Mouse (Mus musculus): ENCODE data around the gene Dtx3. TPM values are rescaled to one million over a fixed set of nuclear protein-coding genes. Genes with fewer than 3 reads are reported as not detected.

Dtx3 gene
- polyA plus RNA-seq, 1 experiment from 2014 or later: 93.8 TPM

DNA sequence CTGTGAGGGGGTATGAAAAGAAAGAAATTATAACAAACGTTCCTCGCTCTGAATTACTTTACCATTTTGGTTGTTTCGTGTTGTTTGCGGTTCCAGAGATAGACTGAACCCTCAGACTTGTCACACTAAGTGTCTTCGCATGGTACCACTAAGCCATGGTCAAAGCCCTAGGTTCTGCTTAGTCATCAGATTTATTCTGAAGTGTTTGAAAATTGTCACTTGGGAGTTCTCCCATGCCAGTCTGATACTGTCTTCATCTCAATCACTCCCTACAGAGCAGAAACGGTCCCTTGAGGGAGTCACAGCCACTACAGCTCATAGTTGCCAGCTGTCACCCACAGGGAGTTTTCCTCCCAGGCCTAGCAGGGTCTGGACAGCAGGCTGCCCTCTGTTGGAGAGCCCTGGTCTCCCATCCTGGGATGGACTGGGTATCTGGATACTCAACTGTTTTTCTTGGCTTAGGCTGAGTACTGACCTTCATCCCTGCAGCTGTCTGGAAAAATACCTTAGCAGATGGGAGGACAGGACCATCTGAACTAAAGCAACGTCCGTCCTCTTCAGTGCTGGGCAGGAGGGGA lies 30.9 kb upstream of the Dtx3 start:
- H3K36me3 ChIP-seq (replicated peaks; ENCODE audit: control insufficient read depth, insufficient read depth, low read depth, low read length): no peaks in the 10 kb centered on the region
- H3K4me1 ChIP-seq (ENCODE audit: control insufficient read depth, insufficient read depth, low read length): no peaks in the 10 kb centered on the region
- no peaks in the 10 kb centered on the region for H3K27me3 ChIP-seq (ENCODE audit: control insufficient read depth, insufficient read depth, low read length)
- ATAC-seq (replicated peaks; ENCODE audit: insufficient number of reproducible peaks, low FRiP score, low TSS enrichment, low read depth) (no peak), DNase-seq (ENCODE audit: low spot score) (peak; percentile 21)
- H3K9ac ChIP-seq (replicated peaks; ENCODE audit: low read length): no peak overlapping the region
- H3K4me3 ChIP-seq (ENCODE audit: low read depth, low read length): no peak overlapping the region
- H3K4me2 ChIP-seq (ENCODE audit: low read depth, low read length): no peak overlapping the region
- H3K9me3 ChIP-seq (replicated peaks; ENCODE audit: control insufficient read depth, low read length): no peaks in the 10 kb centered on the region
- WGBS: 70% methylated on average over 8 of the region's 8 CpGs
- H3K27ac ChIP-seq (replicated peaks; ENCODE audit: low read depth, low read length): no peak overlapping the region

- H3K9me3 ChIP-seq (replicated peaks; ENCODE audit: control insufficient read depth, low read length): no peaks in the 10 kb centered on the region
- WGBS: 30% methylated on average over 10 of the region's 10 CpGs
- DNase-seq (ENCODE audit: low spot score) (no peak), ATAC-seq (replicated peaks; ENCODE audit: insufficient number of reproducible peaks, low FRiP score, low TSS enrichment, low read depth) (no peak)
- no peak overlapping the region for H3K4me3 ChIP-seq (ENCODE audit: low read depth, low read length)
- H3K4me1 ChIP-seq (ENCODE audit: control insufficient read depth, insufficient read depth, low read length): no peaks in the 10 kb centered on the region
- H3K27ac ChIP-seq (replicated peaks; ENCODE audit: low read depth, low read length): no peak overlapping the region
- no peak overlapping the region for H3K4me2 ChIP-seq (ENCODE audit: low read depth, low read length)
- H3K27me3 ChIP-seq (ENCODE audit: control insufficient read depth, insufficient read depth, low read length): no peaks in the 10 kb centered on the region
- no peak overlapping the region; the same call in 1 of the 2 replicates for H3K9ac ChIP-seq (replicated peaks; ENCODE audit: low read length)
- H3K36me3 ChIP-seq (replicated peaks; ENCODE audit: control insufficient read depth, insufficient read depth, low read depth, low read length): no peaks in the 10 kb centered on the region
These were observed 30.2 kb upstream of the Dtx3 start for GRCm38 (mm10) chr10:127225732-127226131.

DNA sequence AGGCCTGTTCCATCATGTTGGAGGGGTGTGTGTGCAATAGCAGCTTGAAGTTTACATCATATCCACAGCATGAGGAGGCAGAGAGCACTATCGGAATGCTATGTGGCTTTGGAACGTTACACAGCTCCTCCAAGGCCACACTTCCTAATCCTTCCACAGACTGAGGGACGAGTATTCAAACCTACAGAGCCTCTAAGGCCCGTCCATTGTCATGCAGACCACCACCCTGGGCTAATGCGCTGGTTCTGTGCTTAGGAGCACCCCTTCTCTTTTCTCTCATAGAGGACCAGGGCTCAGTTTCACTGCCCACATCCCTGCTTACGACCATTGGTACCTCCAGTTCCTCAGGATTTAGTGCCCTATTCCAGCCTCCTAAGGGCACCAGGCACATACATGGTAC lies 29.7 kb upstream of the Dtx3 start:
- H3K4me2 ChIP-seq (ENCODE audit: low read depth, low read length): no peak overlapping the region
- H3K27me3 ChIP-seq (ENCODE audit: control insufficient read depth, insufficient read depth, low read length): no peaks in the 10 kb centered on the region
- H3K9ac ChIP-seq (replicated peaks; ENCODE audit: low read length): no peak overlapping the region
- no peak for ATAC-seq (replicated peaks; ENCODE audit: insufficient number of reproducible peaks, low FRiP score, low TSS enrichment, low read depth)
- no peaks in the 10 kb centered on the region for H3K9me3 ChIP-seq (replicated peaks; ENCODE audit: control insufficient read depth, low read length)
- no peak overlapping the region for H3K4me3 ChIP-seq (ENCODE audit: low read depth, low read length)
- H3K27ac ChIP-seq (replicated peaks; ENCODE audit: low read depth, low read length): no peak overlapping the region
- WGBS: 37% methylated on average over 6 of the region's 6 CpGs
- no peak for DNase-seq (ENCODE audit: low spot score)
- H3K36me3 ChIP-seq (replicated peaks; ENCODE audit: control insufficient read depth, insufficient read depth, low read depth, low read length): no peaks in the 10 kb centered on the region
- no peaks in the 10 kb centered on the region for H3K4me1 ChIP-seq (ENCODE audit: control insufficient read depth, insufficient read depth, low read length)

DNA sequence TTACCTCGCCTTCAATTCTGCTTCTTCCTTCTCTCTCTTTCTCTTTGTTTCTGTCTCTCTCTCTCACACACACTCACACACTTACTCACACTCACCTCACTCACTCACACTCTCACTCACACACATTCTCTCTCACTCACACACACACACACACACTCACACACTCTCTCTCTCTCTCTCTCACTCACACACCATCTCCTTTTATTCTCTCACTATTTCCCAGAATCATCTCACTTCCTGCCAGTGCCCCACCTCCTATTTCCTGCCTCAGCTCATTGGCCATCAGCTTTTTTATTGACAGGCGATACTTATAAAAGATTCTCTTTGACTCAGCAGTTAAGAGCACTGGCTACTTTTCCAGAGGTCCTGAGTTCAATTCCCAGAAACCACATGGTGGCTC lies 22.8 kb upstream of the Dtx3 start:
- no peak overlapping the region for H3K27ac ChIP-seq (replicated peaks; ENCODE audit: low read depth, low read length)
- no peak for DNase-seq (ENCODE audit: low spot score)
- H3K36me3 ChIP-seq (replicated peaks; ENCODE audit: control insufficient read depth, insufficient read depth, low read depth, low read length): no peaks in the 10 kb centered on the region
- H3K27me3 ChIP-seq (ENCODE audit: control insufficient read depth, insufficient read depth, low read length): no peaks in the 10 kb centered on the region
- H3K9me3 ChIP-seq (replicated peaks; ENCODE audit: control insufficient read depth, low read length): no peaks in the 10 kb centered on the region
- H3K4me3 ChIP-seq (ENCODE audit: low read depth, low read length): no peak overlapping the region
- no peaks in the 10 kb centered on the region for H3K4me1 ChIP-seq (ENCODE audit: control insufficient read depth, insufficient read depth, low read length)
- no peak overlapping the region for H3K9ac ChIP-seq (replicated peaks; ENCODE audit: low read length)
- no peak overlapping the region for H3K4me2 ChIP-seq (ENCODE audit: low read depth, low read length)
- ATAC-seq (replicated peaks; ENCODE audit: insufficient number of reproducible peaks, low FRiP score, low TSS enrichment, low read depth): no peak
- WGBS: 90% methylated on average over 2 of the region's 2 CpGs

DNA sequence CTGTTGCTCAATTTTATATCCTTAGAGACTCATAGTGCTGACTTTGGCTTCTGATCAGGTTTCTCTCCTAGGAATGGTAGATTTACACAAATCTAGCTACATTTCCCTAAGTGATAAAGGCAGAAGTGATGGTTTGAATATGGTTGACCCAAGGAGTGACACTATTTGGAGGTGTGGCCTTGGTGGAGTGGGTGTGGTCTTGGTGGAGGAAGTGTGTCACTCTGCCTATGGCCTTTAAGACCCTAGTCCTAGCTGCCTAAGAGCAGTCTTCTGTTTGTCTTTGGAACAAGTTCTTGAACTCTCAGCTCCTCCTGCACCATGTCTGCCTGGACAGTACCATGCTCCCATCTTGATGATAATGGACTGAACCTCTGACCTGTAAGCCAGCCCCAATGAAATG lies 21.6 kb upstream of the Dtx3 start:
- H3K4me2 ChIP-seq (ENCODE audit: low read depth, low read length): no peak overlapping the region
- no peaks in the 10 kb centered on the region for H3K4me1 ChIP-seq (ENCODE audit: control insufficient read depth, insufficient read depth, low read length)
- H3K9ac ChIP-seq (replicated peaks; ENCODE audit: low read length): no peak overlapping the region
- H3K27me3 ChIP-seq (ENCODE audit: control insufficient read depth, insufficient read depth, low read length): no peaks in the 10 kb centered on the region
- H3K27ac ChIP-seq (replicated peaks; ENCODE audit: low read depth, low read length): no peak overlapping the region
- DNase-seq (ENCODE audit: low spot score): no peak
- ATAC-seq (replicated peaks; ENCODE audit: insufficient number of reproducible peaks, low FRiP score, low TSS enrichment, low read depth): no peak
- H3K4me3 ChIP-seq (ENCODE audit: low read depth, low read length): no peak overlapping the region
- H3K36me3 ChIP-seq (replicated peaks; ENCODE audit: control insufficient read depth, insufficient read depth, low read depth, low read length): no peaks in the 10 kb centered on the region
- H3K9me3 ChIP-seq (replicated peaks; ENCODE audit: control insufficient read depth, low read length): no peaks in the 10 kb centered on the region

GRCm38 (mm10) chr10:127216456-127216855 lies 20.9 kb upstream of the Dtx3 start:
- no peaks in the 10 kb centered on the region for H3K27me3 ChIP-seq (ENCODE audit: control insufficient read depth, insufficient read depth, low read length)
- no peak overlapping the region for H3K27ac ChIP-seq (replicated peaks; ENCODE audit: low read depth, low read length)
- H3K9me3 ChIP-seq (replicated peaks; ENCODE audit: control insufficient read depth, low read length): no peaks in the 10 kb centered on the region
- no peak overlapping the region for H3K9ac ChIP-seq (replicated peaks; ENCODE audit: low read length)
- WGBS: 95% methylated on average over 11 of the region's 11 CpGs
- no peak overlapping the region for H3K4me3 ChIP-seq (ENCODE audit: low read depth, low read length)
- ATAC-seq (replicated peaks; ENCODE audit: insufficient number of reproducible peaks, low FRiP score, low TSS enrichment, low read depth): no peak
- H3K4me2 ChIP-seq (ENCODE audit: low read depth, low read length): no peak overlapping the region
- no peaks in the 10 kb centered on the region for H3K36me3 ChIP-seq (replicated peaks; ENCODE audit: control insufficient read depth, insufficient read depth, low read depth, low read length)
- no peaks in the 10 kb centered on the region for H3K4me1 ChIP-seq (ENCODE audit: control insufficient read depth, insufficient read depth, low read length)
- no peak for DNase-seq (ENCODE audit: low spot score)

- H3K27ac ChIP-seq (replicated peaks; ENCODE audit: low read depth, low read length): no peak overlapping the region
- DNase-seq (ENCODE audit: low spot score): no peak
- 66% methylated on average over 1 of the region's 1 CpGs for WGBS
- no peak overlapping the region for H3K4me2 ChIP-seq (ENCODE audit: low read depth, low read length)
- H3K4me3 ChIP-seq (ENCODE audit: low read depth, low read length): no peak overlapping the region
- no peaks in the 10 kb centered on the region for H3K9me3 ChIP-seq (replicated peaks; ENCODE audit: control insufficient read depth, low read length)
- no peaks in the 10 kb centered on the region for H3K36me3 ChIP-seq (replicated peaks; ENCODE audit: control insufficient read depth, insufficient read depth, low read depth, low read length)
- H3K9ac ChIP-seq (replicated peaks; ENCODE audit: low read length): no peak overlapping the region
- 0 out of 2 replicates have a peak, but pooled peaks cover 2% of the 10 kb centered on the region for H3K4me1 ChIP-seq (ENCODE audit: control insufficient read depth, insufficient read depth, low read length)
- no peak for ATAC-seq (replicated peaks; ENCODE audit: insufficient number of reproducible peaks, low FRiP score, low TSS enrichment, low read depth)
- no peaks in the 10 kb centered on the region for H3K27me3 ChIP-seq (ENCODE audit: control insufficient read depth, insufficient read depth, low read length)
These were observed 18.9 kb upstream of the Dtx3 start for GRCm38 (mm10) chr10:127214422-127214803.

- no peaks in the 10 kb centered on the region for H3K9me3 ChIP-seq (replicated peaks; ENCODE audit: control insufficient read depth, low read length)
- DNase-seq (ENCODE audit: low spot score) (no peak), ATAC-seq (replicated peaks; ENCODE audit: insufficient number of reproducible peaks, low FRiP score, low TSS enrichment, low read depth) (no peak)
- no peaks in the 10 kb centered on the region for H3K36me3 ChIP-seq (replicated peaks; ENCODE audit: control insufficient read depth, insufficient read depth, low read depth, low read length)
- no peak overlapping the region for H3K9ac ChIP-seq (replicated peaks; ENCODE audit: low read length)
- no peak overlapping the region for H3K27ac ChIP-seq (replicated peaks; ENCODE audit: low read depth, low read length)
- H3K4me3 ChIP-seq (ENCODE audit: low read depth, low read length): no peak overlapping the region
- 86% methylated on average over 13 of the region's 13 CpGs for WGBS
- H3K4me2 ChIP-seq (ENCODE audit: low read depth, low read length): no peak overlapping the region
- 0 out of 2 replicates have a peak, but pooled peaks cover 2% of the 10 kb centered on the region for H3K4me1 ChIP-seq (ENCODE audit: control insufficient read depth, insufficient read depth, low read length)
- no peaks in the 10 kb centered on the region for H3K27me3 ChIP-seq (ENCODE audit: control insufficient read depth, insufficient read depth, low read length)
These were observed 18.3 kb upstream of the Dtx3 start for GRCm38 (mm10) chr10:127213704-127214421.
